Comparison of ENCODE assay signal across 1 mouse cellular context in genomic region chr6:87069195-87069900, GRCm38 (mm10).
TF ChIP-seq lines count a peak whose summit lies in the region.

No protein-coding gene starts in this region.

TF ChIP-seq in CH12.LX, 34 proteins besides CTCF, POLR2A, EP300 and RAD21 (continued from another document):
- peak; percentile 75; the same call in 1 of the 2 replicates for TF ChIP-seq MAZ (IDR thresholded peaks at IDR 0.05; ENCODE audit: low read depth, low read length)
- peak; percentile 78 for TF ChIP-seq RCOR1 (conservative IDR thresholded peaks at IDR 0.05; ENCODE audit: low read depth, low read length)
- TF ChIP-seq ZKSCAN1 (IDR thresholded peaks at IDR 0.05; ENCODE audit: borderline replicate concordance, low read depth, low read length): no peak
- TF ChIP-seq SMC3 (IDR thresholded peaks at IDR 0.05; ENCODE audit: low read depth, low read length): 0 out of 2 replicates have a peak, but pooled peaks have one; percentile 4
- peak; percentile 76 for TF ChIP-seq JUN (IDR thresholded peaks at IDR 0.05; ENCODE audit: insufficient read depth, low read depth, low read length)
- TF ChIP-seq NRF1 (IDR thresholded peaks at IDR 0.05; ENCODE audit: low read depth, low read length): no peak
- TF ChIP-seq MEF2A (IDR thresholded peaks at IDR 0.05; ENCODE audit: borderline replicate concordance, low read depth, low read length): peak; percentile 95
- no peak for TF ChIP-seq MXI1 (IDR thresholded peaks at IDR 0.05; ENCODE audit: low read depth, low read length)
- no peak for TF ChIP-seq ZNF384 (IDR thresholded peaks at IDR 0.05; ENCODE audit: low read depth, low read length)
- TF ChIP-seq ZMIZ1 (IDR thresholded peaks at IDR 0.05; ENCODE audit: low read depth, low read length): peak; percentile 37; the same call in 1 of the 2 replicates
- TF ChIP-seq USF2 (conservative IDR thresholded peaks at IDR 0.05; ENCODE audit: low read depth, low read length): no peak
- peak; percentile 95 for TF ChIP-seq IRF4 (IDR thresholded peaks at IDR 0.05; ENCODE audit: low read depth, low read length)
- peak; percentile 77 for TF ChIP-seq BHLHE40 (IDR thresholded peaks at IDR 0.05; ENCODE audit: low read depth, low read length)
- peak; percentile 49; the same call in 1 of the 2 replicates for TF ChIP-seq MAX (IDR thresholded peaks at IDR 0.05; ENCODE audit: low read length)
- peak; percentile 90 for TF ChIP-seq ETS1 (conservative IDR thresholded peaks at IDR 0.05; ENCODE audit: low read depth, low read length)
- TF ChIP-seq E2F4 (IDR thresholded peaks at IDR 0.05; ENCODE audit: insufficient replicate concordance, low read depth, low read length): no peak
- no peak for TF ChIP-seq PAX5 (IDR thresholded peaks at IDR 0.05; ENCODE audit: low read length)
- TF ChIP-seq TBP (conservative IDR thresholded peaks at IDR 0.05; ENCODE audit: low read depth, low read length): no peak
- peak; percentile 86 for TF ChIP-seq TCF12 (IDR thresholded peaks at IDR 0.05; ENCODE audit: low read depth, low read length)
